Mouse (Mus musculus): ENCODE measurements around the gene Slc48a1. TPM values are rescaled to one million over a fixed set of nuclear protein-coding genes. Genes with fewer than 3 reads are reported as not detected.
A peak's percentile ranks its signal among the peaks of the same experiment; 100 is the strongest.

Gene Slc48a1
- total RNA-seq, 1 experiment from 2014 or later, result 68.9 TPM

- ATAC-seq (replicated peaks in 1 of 2; ENCODE audit: insufficient read depth in 1 of 2, low FRiP score in 2 of 2, low TSS enrichment in 1 of 2, low read depth in 1 of 2, poor library complexity in 2 of 2, severe bottlenecking in 2 of 2), result no peak
Measured at GRCm38 (mm10) chr15:97749397-97749796, 28.9 kb upstream of the Slc48a1 start.

GRCm38 (mm10) chr15:97749841-97750240 is 28.5 kb upstream of the Slc48a1 start:
- ATAC-seq (replicated peaks in 1 of 2; ENCODE audit: insufficient read depth in 1 of 2, low FRiP score in 2 of 2, low TSS enrichment in 1 of 2, low read depth in 1 of 2, poor library complexity in 2 of 2, severe bottlenecking in 2 of 2), result no peak

- ATAC-seq (replicated peaks in 1 of 2; ENCODE audit: insufficient read depth in 1 of 2, low FRiP score in 2 of 2, low TSS enrichment in 1 of 2, low read depth in 1 of 2, poor library complexity in 2 of 2, severe bottlenecking in 2 of 2), result peak; percentile 84 to 87
Measured at GRCm38 (mm10) chr15:97750697-97751096, 27.6 kb upstream of the Slc48a1 start.

GRCm38 (mm10) chr15:97751676-97752075 is 26.6 kb upstream of the Slc48a1 start:
- ATAC-seq (replicated peaks in 1 of 2; ENCODE audit: insufficient read depth in 1 of 2, low FRiP score in 2 of 2, low TSS enrichment in 1 of 2, low read depth in 1 of 2, poor library complexity in 2 of 2, severe bottlenecking in 2 of 2), result no peak

DNA sequence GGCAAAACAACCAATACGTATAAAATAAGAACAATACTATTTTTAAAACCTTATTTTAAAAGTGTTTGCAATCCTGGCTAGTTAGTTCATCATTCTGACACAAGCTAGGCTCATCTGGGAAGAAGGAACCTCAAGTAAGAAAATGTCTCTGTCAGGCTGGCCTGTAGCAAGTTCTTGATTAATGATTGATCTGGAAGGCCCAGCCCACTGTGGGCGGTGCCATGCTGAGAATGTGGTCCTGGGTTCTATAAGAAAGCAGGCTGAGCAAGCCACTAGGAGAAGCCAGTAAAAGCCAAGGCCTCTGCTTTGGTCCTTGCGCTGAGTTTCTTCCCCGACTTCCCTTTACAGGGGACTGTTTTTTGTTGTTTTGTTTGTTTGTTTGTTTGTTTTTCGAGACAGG is 25.8 kb upstream of the Slc48a1 start:
- no peak for ATAC-seq (replicated peaks in 1 of 2; ENCODE audit: insufficient read depth in 1 of 2, low FRiP score in 2 of 2, low TSS enrichment in 1 of 2, low read depth in 1 of 2, poor library complexity in 2 of 2, severe bottlenecking in 2 of 2)

DNA sequence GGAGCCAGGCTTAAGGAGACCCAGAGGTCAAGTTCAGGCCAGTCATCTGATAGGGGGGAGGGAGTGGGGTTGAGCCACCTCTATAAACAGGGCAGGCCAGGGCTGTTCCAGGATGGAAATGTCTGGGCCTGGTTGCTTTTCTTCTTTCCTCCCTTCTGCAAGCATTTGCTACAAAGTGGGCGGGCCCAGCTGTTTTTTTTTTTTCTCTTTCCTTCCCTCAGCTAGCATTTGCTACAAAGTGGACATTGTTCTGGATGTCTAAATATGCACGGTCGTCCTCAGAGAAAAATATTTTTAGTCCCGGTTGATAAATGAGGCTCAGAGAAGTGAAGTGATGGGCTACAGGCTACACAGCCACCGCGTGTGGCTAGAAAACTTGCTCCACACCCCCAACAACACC is 23.8 kb upstream of the Slc48a1 start:
- ATAC-seq (replicated peaks in 1 of 2; ENCODE audit: insufficient read depth in 1 of 2, low FRiP score in 2 of 2, low TSS enrichment in 1 of 2, low read depth in 1 of 2, poor library complexity in 2 of 2, severe bottlenecking in 2 of 2), result no peak

GRCm38 (mm10) chr15:97755361-97755760 is 23.0 kb upstream of the Slc48a1 start:
- ATAC-seq (replicated peaks in 1 of 2; ENCODE audit: insufficient read depth in 1 of 2, low FRiP score in 2 of 2, low TSS enrichment in 1 of 2, low read depth in 1 of 2, poor library complexity in 2 of 2, severe bottlenecking in 2 of 2), result no peak

DNA sequence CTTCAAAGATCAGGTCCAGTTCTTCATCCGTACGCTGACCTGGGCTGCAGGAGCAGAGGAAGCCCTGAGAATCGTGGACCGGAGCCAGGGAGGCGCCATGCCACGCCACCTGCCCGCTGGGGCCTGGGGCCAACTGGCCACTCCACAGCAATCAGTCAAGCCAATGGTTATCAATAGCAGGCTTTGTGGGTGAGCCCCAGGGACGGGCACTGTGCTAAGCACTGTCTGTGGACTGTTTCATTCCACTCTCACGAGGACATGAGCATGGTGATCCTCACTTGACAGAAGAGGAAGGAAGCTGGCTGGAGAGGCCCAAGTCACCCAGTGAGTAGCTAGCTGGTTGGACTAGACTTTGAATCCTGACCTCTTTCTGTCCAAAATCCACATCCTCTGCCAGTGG is 18.3 kb upstream of the Slc48a1 start:
- no peak for ATAC-seq (replicated peaks in 1 of 2; ENCODE audit: insufficient read depth in 1 of 2, low FRiP score in 2 of 2, low TSS enrichment in 1 of 2, low read depth in 1 of 2, poor library complexity in 2 of 2, severe bottlenecking in 2 of 2)

- no peak for ATAC-seq (replicated peaks in 1 of 2; ENCODE audit: insufficient read depth in 1 of 2, low FRiP score in 2 of 2, low TSS enrichment in 1 of 2, low read depth in 1 of 2, poor library complexity in 2 of 2, severe bottlenecking in 2 of 2)
Measured at GRCm38 (mm10) chr15:97760952-97761351, 17.4 kb upstream of the Slc48a1 start.

DNA sequence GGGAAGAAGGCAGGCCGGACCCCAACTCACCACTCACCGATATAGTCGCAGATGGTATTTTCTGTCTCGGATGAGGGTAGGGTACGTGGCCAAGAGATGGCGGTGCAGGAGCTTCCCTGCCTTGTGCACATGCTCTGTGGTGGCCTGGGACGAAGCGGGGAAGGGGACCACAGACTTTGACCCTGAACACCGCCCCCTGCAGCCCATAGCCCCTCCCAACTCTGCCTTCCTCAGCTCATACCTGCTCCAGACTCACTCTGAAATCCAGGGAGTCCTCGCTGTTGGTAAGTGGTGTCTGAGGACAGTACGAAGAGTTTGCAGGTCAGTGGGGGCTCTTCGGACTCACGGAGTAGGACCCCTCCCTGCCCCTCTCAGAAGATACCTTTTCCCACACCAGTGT is 16.9 kb upstream of the Slc48a1 start:
- no peak for ATAC-seq (replicated peaks in 1 of 2; ENCODE audit: insufficient read depth in 1 of 2, low FRiP score in 2 of 2, low TSS enrichment in 1 of 2, low read depth in 1 of 2, poor library complexity in 2 of 2, severe bottlenecking in 2 of 2)

DNA sequence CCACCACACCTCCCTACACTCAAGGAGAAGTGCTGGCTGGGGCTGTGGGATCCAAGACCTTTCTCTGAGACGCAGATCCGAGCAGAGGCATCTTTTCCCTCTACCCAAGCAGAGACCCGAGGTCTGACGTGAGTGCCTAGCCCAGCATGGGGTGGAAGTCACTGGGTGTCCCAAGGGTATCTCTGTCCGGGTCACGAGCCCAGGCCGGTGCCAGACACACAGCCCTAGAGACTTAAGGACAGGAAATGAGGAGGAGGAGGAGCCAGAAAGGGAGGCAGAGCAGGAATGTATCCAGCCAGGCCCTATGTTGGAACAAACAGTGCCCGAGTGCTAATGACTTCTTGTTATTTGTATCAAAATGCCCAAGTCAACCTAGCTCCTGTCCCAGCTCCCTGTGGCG is 15.6 kb upstream of the Slc48a1 start:
- no peak for ATAC-seq (replicated peaks in 1 of 2; ENCODE audit: insufficient read depth in 1 of 2, low FRiP score in 2 of 2, low TSS enrichment in 1 of 2, low read depth in 1 of 2, poor library complexity in 2 of 2, severe bottlenecking in 2 of 2)

- no peak for ATAC-seq (replicated peaks in 1 of 2; ENCODE audit: insufficient read depth in 1 of 2, low FRiP score in 2 of 2, low TSS enrichment in 1 of 2, low read depth in 1 of 2, poor library complexity in 2 of 2, severe bottlenecking in 2 of 2)
Measured at GRCm38 (mm10) chr15:97763256-97764049, 14.9 kb upstream of the Slc48a1 start.

DNA sequence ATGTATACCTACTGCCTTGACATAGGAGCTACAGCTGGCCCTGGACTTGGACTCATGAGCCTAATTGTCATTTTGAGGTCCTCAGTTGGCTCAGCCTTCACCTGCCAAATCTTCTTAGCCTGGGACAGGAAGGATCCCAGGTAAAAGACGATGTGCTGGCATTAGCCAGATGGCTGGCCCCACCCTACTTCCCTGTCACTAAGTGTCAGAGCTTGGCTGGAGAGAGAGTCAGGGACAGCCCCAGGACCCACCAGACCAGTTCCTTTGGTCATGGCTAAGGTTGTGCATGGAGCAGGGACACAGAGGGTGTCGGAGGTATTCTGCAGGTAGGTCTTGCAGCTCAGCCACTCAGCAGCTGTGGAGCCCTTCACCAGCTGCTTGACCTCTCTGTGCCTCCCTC is 13.8 kb upstream of the Slc48a1 start:
- ATAC-seq (replicated peaks in 1 of 2; ENCODE audit: insufficient read depth in 1 of 2, low FRiP score in 2 of 2, low TSS enrichment in 1 of 2, low read depth in 1 of 2, poor library complexity in 2 of 2, severe bottlenecking in 2 of 2), result no peak

DNA sequence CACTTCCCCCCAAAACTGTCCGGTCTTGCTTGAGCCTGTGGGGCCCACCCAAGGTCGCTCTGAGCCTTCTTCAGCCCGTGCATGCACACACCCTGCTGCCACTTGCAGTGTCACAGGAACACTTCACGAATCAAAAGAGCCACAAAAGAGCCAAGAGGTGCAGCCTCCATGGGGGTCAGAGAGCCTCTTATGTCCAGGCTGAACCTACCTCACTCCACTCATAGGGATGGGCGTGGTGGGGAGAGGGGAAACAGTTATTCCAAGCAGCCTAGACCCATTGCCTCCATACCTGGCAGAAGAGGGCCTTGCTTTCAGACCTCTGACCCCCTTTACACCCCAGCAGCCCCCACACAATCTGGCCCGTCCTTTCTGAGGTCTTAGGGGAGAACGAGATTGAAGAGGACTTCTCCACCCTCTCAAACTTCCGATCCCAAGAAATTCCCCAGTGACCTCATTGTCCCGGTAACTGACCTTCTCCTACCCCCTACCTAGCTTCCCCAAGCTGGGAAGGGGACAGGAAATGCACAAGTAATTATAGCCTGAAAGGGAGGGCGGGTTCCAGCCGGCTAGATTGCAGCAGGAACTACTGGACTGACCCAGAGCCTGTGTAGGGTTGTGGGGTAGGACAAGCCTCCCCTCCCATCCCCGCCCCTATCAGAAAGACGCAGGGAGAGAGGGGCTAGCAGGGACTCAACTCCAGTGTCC is 13.1 kb upstream of the Slc48a1 start:
- ATAC-seq (replicated peaks in 1 of 2; ENCODE audit: insufficient read depth in 1 of 2, low FRiP score in 2 of 2, low TSS enrichment in 1 of 2, low read depth in 1 of 2, poor library complexity in 2 of 2, severe bottlenecking in 2 of 2), result no peak

GRCm38 (mm10) chr15:97766194-97766593 is 12.1 kb upstream of the Slc48a1 start:
- ATAC-seq (replicated peaks in 1 of 2; ENCODE audit: insufficient read depth in 1 of 2, low FRiP score in 2 of 2, low TSS enrichment in 1 of 2, low read depth in 1 of 2, poor library complexity in 2 of 2, severe bottlenecking in 2 of 2), result no peak

DNA sequence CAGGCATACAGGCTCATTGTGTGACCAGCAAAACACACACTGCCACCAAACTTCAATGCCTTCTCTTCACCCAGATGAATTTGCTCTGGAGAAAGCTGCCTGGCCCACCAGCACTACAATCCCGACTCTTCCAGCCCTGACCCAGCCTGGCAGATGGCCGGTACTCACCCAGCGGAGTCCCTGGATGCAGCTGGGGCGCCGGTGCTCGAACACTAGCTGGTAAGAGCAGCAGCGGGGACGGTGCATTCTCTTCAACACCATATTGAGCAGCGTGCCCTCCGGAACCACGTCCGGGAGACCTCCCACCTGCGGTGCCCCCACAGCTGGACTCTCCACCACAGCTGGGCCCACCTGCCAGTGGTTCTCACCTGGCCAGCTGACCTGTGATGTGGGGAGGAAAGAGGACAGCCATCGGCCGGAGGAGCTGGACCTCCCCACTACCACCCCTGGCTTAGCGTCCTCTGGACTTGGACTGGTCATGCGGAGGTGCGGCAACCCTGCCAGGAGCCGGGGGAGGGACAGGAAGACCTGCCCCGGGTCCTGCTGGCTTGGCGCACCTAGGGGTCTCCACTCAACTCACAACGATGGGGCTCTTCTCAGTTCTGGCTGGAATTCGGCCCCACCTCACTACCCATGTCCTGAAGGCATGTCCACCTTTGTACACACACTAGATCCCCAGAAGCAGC is 11.6 kb upstream of the Slc48a1 start:
- peak in 1 of 2 experiments; percentile 32; a peak in 1 of 4 replicates for ATAC-seq (replicated peaks in 1 of 2; ENCODE audit: insufficient read depth in 1 of 2, low FRiP score in 2 of 2, low TSS enrichment in 1 of 2, low read depth in 1 of 2, poor library complexity in 2 of 2, severe bottlenecking in 2 of 2)

GRCm38 (mm10) chr15:97767280-97768186 is 10.8 kb upstream of the Slc48a1 start, which contains the start of gene Rapgef3:
Rapgef3 (minus strand) TSS chr15:97767972.
- ATAC-seq (replicated peaks in 1 of 2; ENCODE audit: insufficient read depth in 1 of 2, low FRiP score in 2 of 2, low TSS enrichment in 1 of 2, low read depth in 1 of 2, poor library complexity in 2 of 2, severe bottlenecking in 2 of 2), result peak; percentile 80 to 82

All from hematopoietic stem cell, adult 5-6 weeks (primary cell).